Mouse (Mus musculus): ENCODE measurements around the gene Fcer1g. TPM values are rescaled to one million over a fixed set of nuclear protein-coding genes. Genes with fewer than 3 reads are reported as not detected.

Fcer1g gene
- polyA plus RNA-seq, 1 experiment from 2014 or later: 46.7 TPM

GRCm38 (mm10) chr1:171203471-171204248 is 30.5 kb downstream of the Fcer1g start:
- no peak overlapping the region for H3K27ac ChIP-seq
- WGBS: 46% methylated on average over 10 of the region's 11 CpGs
- H3K4me2 ChIP-seq: no peak overlapping the region
- ATAC-seq (ENCODE audit: borderline replicate concordance, extremely low read depth, low FRiP score, low TSS enrichment): no peak
- H3K4me3 ChIP-seq: no peak overlapping the region
- no peak overlapping the region for H3K9ac ChIP-seq
- H3K9me3 ChIP-seq: no peaks in the 10 kb centered on the region
- no peaks in the 10 kb centered on the region for H3K4me1 ChIP-seq
- H3K27me3 ChIP-seq: 0 out of 2 replicates have a peak, but pooled peaks cover 6% of the 10 kb centered on the region
- H3K36me3 ChIP-seq: no peaks in the 10 kb centered on the region

- no peak overlapping the region for H3K27ac ChIP-seq
- H3K9me3 ChIP-seq: no peaks in the 10 kb centered on the region
- 90% methylated on average over 1 of the region's 1 CpGs for WGBS
- no peaks in the 10 kb centered on the region for H3K36me3 ChIP-seq
- no peak overlapping the region for H3K4me3 ChIP-seq
- peaks cover 6% of the 10 kb centered on the region; the same call in 1 of the 2 replicates for H3K4me1 ChIP-seq
- H3K27me3 ChIP-seq: peaks cover 32% of the 10 kb centered on the region
- no peak for ATAC-seq (ENCODE audit: borderline replicate concordance, extremely low read depth, low FRiP score, low TSS enrichment)
- H3K4me2 ChIP-seq: no peak overlapping the region
- H3K9ac ChIP-seq: no peak overlapping the region
Observed at GRCm38 (mm10) chr1:171200769-171201168, 33.4 kb downstream of the Fcer1g start.

- peaks cover 9% of the 10 kb centered on the region; the same call in 1 of the 2 replicates for H3K4me1 ChIP-seq
- no peak overlapping the region for H3K27ac ChIP-seq
- no peaks in the 10 kb centered on the region for H3K9me3 ChIP-seq
- H3K4me2 ChIP-seq: no peak overlapping the region
- H3K36me3 ChIP-seq: no peaks in the 10 kb centered on the region
- peaks cover 41% of the 10 kb centered on the region for H3K27me3 ChIP-seq
- H3K9ac ChIP-seq: no peak overlapping the region
- no peak for ATAC-seq (ENCODE audit: borderline replicate concordance, extremely low read depth, low FRiP score, low TSS enrichment)
- 31% methylated on average over 1 of the region's 1 CpGs for WGBS
- no peak overlapping the region for H3K4me3 ChIP-seq
Observed at GRCm38 (mm10) chr1:171199532-171199931, 34.6 kb downstream of the Fcer1g start.

- Histone ChIP-seq H3K27me3 (peaks cover 71% of the 10 kb centered on the region), H3K9ac (0 out of 2 replicates have a peak within 1 kb of the TSS, but pooled peaks have one; percentile 1), H3K4me2 (peak within 1 kb of the TSS; percentile 78), H3K4me1 (peaks cover 14% of the 10 kb centered on the region), H3K36me3 (no peaks in the 10 kb centered on the region), H3K9me3 (no peaks in the 10 kb centered on the region), H3K4me3 (peak within 1 kb of the TSS; percentile 47), H3K27ac (no peak within 1 kb of the TSS)
- peak; percentile 90; the same call in 1 of the 2 replicates for ATAC-seq (ENCODE audit: borderline replicate concordance, extremely low read depth, low FRiP score, low TSS enrichment)
- under 1% methylated on average over 33 of the region's 33 CpGs for WGBS
Observed at GRCm38 (mm10) chr1:171195887-171196397, 38.2 kb downstream of the Fcer1g start, which contains the start of gene Pcp4l1. Pcp4l1 (minus strand) TSS chr1:171196268.

- peaks cover 14% of the 10 kb centered on the region for H3K4me1 ChIP-seq
- H3K9me3 ChIP-seq: no peaks in the 10 kb centered on the region
- 9% methylated on average over 20 of the region's 20 CpGs for WGBS
- peaks cover 71% of the 10 kb centered on the region for H3K27me3 ChIP-seq
- 0 out of 2 replicates have a peak, but pooled peaks have one; percentile 52 for ATAC-seq (ENCODE audit: borderline replicate concordance, extremely low read depth, low FRiP score, low TSS enrichment)
- no peaks in the 10 kb centered on the region for H3K36me3 ChIP-seq
- peak overlapping the region; percentile 47 for H3K4me3 ChIP-seq
- H3K4me2 ChIP-seq: peak overlapping the region; percentile 78
- no peak overlapping the region for H3K9ac ChIP-seq
- H3K27ac ChIP-seq: no peak overlapping the region
Observed at GRCm38 (mm10) chr1:171195046-171195822, 38.9 kb downstream of the Fcer1g start.

- no peaks in the 10 kb centered on the region for H3K9me3 ChIP-seq
- no peaks in the 10 kb centered on the region for H3K36me3 ChIP-seq
- ATAC-seq (ENCODE audit: borderline replicate concordance, extremely low read depth, low FRiP score, low TSS enrichment): no peak
- H3K4me1 ChIP-seq: peaks cover 20% of the 10 kb centered on the region
- no peak overlapping the region for H3K9ac ChIP-seq
- WGBS: 32% methylated on average over 11 of the region's 11 CpGs
- no peak overlapping the region for H3K4me2 ChIP-seq
- no peak overlapping the region for H3K27ac ChIP-seq
- no peak overlapping the region for H3K4me3 ChIP-seq
- peaks cover 71% of the 10 kb centered on the region for H3K27me3 ChIP-seq
Observed at GRCm38 (mm10) chr1:171193911-171194830, 40.0 kb downstream of the Fcer1g start.

- Histone ChIP-seq H3K27ac (no peak overlapping the region), H3K9ac (no peak overlapping the region), H3K27me3 (peaks cover 65% of the 10 kb centered on the region), H3K4me2 (peak overlapping the region; percentile 33), H3K4me1 (peaks cover 24% of the 10 kb centered on the region), H3K36me3 (no peaks in the 10 kb centered on the region), H3K9me3 (no peaks in the 10 kb centered on the region), H3K4me3 (peak overlapping the region; percentile 0; the same call in 1 of the 2 replicates)
- no peak for ATAC-seq (ENCODE audit: borderline replicate concordance, extremely low read depth, low FRiP score, low TSS enrichment)
- WGBS: 9% methylated on average over 18 of the region's 18 CpGs
Observed at GRCm38 (mm10) chr1:171193093-171193840, 40.9 kb downstream of the Fcer1g start.

GRCm38 (mm10) chr1:171192283-171192682 is 41.9 kb downstream of the Fcer1g start:
- H3K9me3 ChIP-seq: no peaks in the 10 kb centered on the region
- no peaks in the 10 kb centered on the region for H3K36me3 ChIP-seq
- peaks cover 24% of the 10 kb centered on the region for H3K4me1 ChIP-seq
- H3K4me2 ChIP-seq: no peak overlapping the region
- 49% methylated on average over 10 of the region's 10 CpGs for WGBS
- ATAC-seq (ENCODE audit: borderline replicate concordance, extremely low read depth, low FRiP score, low TSS enrichment): no peak
- no peak overlapping the region for H3K9ac ChIP-seq
- no peak overlapping the region for H3K27ac ChIP-seq
- no peak overlapping the region for H3K4me3 ChIP-seq
- peaks cover 58% of the 10 kb centered on the region for H3K27me3 ChIP-seq

- no peak overlapping the region for H3K4me3 ChIP-seq
- 94% methylated on average over 9 of the region's 9 CpGs for WGBS
- ATAC-seq (ENCODE audit: borderline replicate concordance, extremely low read depth, low FRiP score, low TSS enrichment): no peak
- H3K9ac ChIP-seq: no peak overlapping the region
- no peak overlapping the region for H3K27ac ChIP-seq
- peaks cover 43% of the 10 kb centered on the region for H3K27me3 ChIP-seq
- no peaks in the 10 kb centered on the region for H3K36me3 ChIP-seq
- H3K4me2 ChIP-seq: no peak overlapping the region
- no peaks in the 10 kb centered on the region for H3K9me3 ChIP-seq
- H3K4me1 ChIP-seq: peaks cover 19% of the 10 kb centered on the region
Observed at GRCm38 (mm10) chr1:171190832-171191231, 43.3 kb downstream of the Fcer1g start.

- Histone ChIP-seq H3K9me3 (no peaks in the 10 kb centered on the region), H3K27ac (peak overlapping the region; percentile 35), H3K9ac (no peak overlapping the region), H3K27me3 (peaks cover 31% of the 10 kb centered on the region), H3K36me3 (no peaks in the 10 kb centered on the region), H3K4me1 (peaks cover 15% of the 10 kb centered on the region), H3K4me2 (peak overlapping the region; percentile 19; the same call in 1 of the 2 replicates), H3K4me3 (no peak overlapping the region)
- 38% methylated on average over 14 of the region's 14 CpGs for WGBS
- ATAC-seq (ENCODE audit: borderline replicate concordance, extremely low read depth, low FRiP score, low TSS enrichment): peak; percentile 62
Observed at GRCm38 (mm10) chr1:171189476-171190114, 44.6 kb downstream of the Fcer1g start.

Data from lung, embryonic 15.5 days (tissue).